Mouse (Mus musculus) cortical plate, adult 2 months (tissue): Measurements from ENCODE around the gene Retreg3.

Experiments used
- CTCF ChIP-seq: fragments of 200-500 bp; IDR thresholded peaks from 2 replicates; pipeline ENCODE4 v1.5.1; 2011; ENCODE audit warnings: mild to moderate bottlenecking, control low read depth, low read length; ENCODE audit not compliant: insufficient read depth; ENCODE audit errors: extremely low read depth
- POLR2A ChIP-seq: fragments of 200-500 bp; IDR thresholded peaks from 2 replicates; pipeline ENCODE4 v1.6.1; 2011; ENCODE audit warnings: mild to moderate bottlenecking, low read length, control low read depth; ENCODE audit not compliant: insufficient read depth; ENCODE audit errors: extremely low read depth

DNA sequence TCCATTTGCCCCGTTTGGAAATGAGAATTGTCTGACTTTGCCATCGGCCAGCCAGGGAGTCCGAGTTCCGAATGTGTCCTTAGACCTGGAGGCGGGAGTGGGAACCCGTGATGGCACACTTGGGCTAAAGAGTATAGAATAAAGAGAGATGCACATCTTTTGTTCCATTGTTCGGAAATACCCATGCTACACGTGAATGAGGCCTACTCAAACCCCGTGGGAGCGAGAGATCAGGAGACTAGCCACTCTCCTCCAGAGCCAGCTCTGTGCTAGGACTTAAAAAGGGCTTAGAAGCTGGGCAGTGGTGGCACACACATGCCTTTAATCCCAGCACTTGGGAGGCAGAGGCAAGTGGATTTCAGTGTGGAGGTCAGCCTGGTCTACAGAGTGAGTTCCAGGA lies 60.2 kb downstream of the Retreg3 start:
- TF ChIP-seq CTCF: no peak
- no peak for TF ChIP-seq POLR2A
